Mouse (Mus musculus) frontal cortex, postnatal 14 days (tissue): ENCODE measurements around the gene Stat1.

ENCODE experiments used
- DNase-seq, 2 experiments: peaks; one replicate each; pipeline ENCODE4 v3.0.0; 2022; ENCODE audit warnings: low spot score in 2 of 2

Gene Stat1

GRCm38 (mm10) chr1:52118860-52119591, at the start of gene Stat1:
Stat1 (plus strand) TSS chr1:52119440.
- DNase-seq, result peak; percentile 59 to 68

- DNase-seq, result no peak
Observed at GRCm38 (mm10) chr1:52079724-52080367, 39.4 kb upstream of the Stat1 start.

GRCm38 (mm10) chr1:52080375-52080774, 38.9 kb upstream of the Stat1 start:
- no peak for DNase-seq

GRCm38 (mm10) chr1:52086236-52086635, 33.0 kb upstream of the Stat1 start:
- DNase-seq, result no peak

- DNase-seq, result no peak
Observed at GRCm38 (mm10) chr1:52087128-52087527, 32.1 kb upstream of the Stat1 start.

- no peak for DNase-seq
Observed at GRCm38 (mm10) chr1:52088634-52089033, 30.6 kb upstream of the Stat1 start.

GRCm38 (mm10) chr1:52098618-52099232, 20.5 kb upstream of the Stat1 start:
- peak in 1 of 2 experiments; percentile 24 for DNase-seq

GRCm38 (mm10) chr1:52100496-52100895, 18.7 kb upstream of the Stat1 start:
- no peak for DNase-seq

GRCm38 (mm10) chr1:52102795-52103194, 16.4 kb upstream of the Stat1 start:
- DNase-seq, result no peak

- DNase-seq, result no peak
Observed at GRCm38 (mm10) chr1:52107206-52107605, 12.0 kb upstream of the Stat1 start.

- no peak for DNase-seq
Observed at GRCm38 (mm10) chr1:52111217-52111616, 8.0 kb upstream of the Stat1 start.

- no peak for DNase-seq
Observed at GRCm38 (mm10) chr1:52112301-52112700, 6.9 kb upstream of the Stat1 start.

GRCm38 (mm10) chr1:52113067-52113665, 6.1 kb upstream of the Stat1 start:
- no peak for DNase-seq

- peak; percentile 97 to 98 for DNase-seq
Observed at GRCm38 (mm10) chr1:52113666-52114069, 5.6 kb upstream of the Stat1 start.

- DNase-seq, result no peak
Observed at GRCm38 (mm10) chr1:52116441-52116840, 2.8 kb upstream of the Stat1 start.

GRCm38 (mm10) chr1:52117777-52118176, 1.5 kb upstream of the Stat1 start:
- DNase-seq, result no peak

- no peak for DNase-seq
Observed at GRCm38 (mm10) chr1:52119691-52120090, 451 bp downstream of the Stat1 start.

- no peak for DNase-seq
Observed at GRCm38 (mm10) chr1:52120191-52120590, 951 bp downstream of the Stat1 start.

- no peak for DNase-seq
Observed at GRCm38 (mm10) chr1:52121052-52121451, 1.8 kb downstream of the Stat1 start.

GRCm38 (mm10) chr1:52124818-52125217, 5.6 kb downstream of the Stat1 start:
- no peak for DNase-seq

GRCm38 (mm10) chr1:52127350-52127749, 8.1 kb downstream of the Stat1 start:
- no peak for DNase-seq

- no peak for DNase-seq
Observed at GRCm38 (mm10) chr1:52129794-52130193, 10.6 kb downstream of the Stat1 start.
